Mouse (Mus musculus): ENCODE data around the gene Spint5.

DNA sequence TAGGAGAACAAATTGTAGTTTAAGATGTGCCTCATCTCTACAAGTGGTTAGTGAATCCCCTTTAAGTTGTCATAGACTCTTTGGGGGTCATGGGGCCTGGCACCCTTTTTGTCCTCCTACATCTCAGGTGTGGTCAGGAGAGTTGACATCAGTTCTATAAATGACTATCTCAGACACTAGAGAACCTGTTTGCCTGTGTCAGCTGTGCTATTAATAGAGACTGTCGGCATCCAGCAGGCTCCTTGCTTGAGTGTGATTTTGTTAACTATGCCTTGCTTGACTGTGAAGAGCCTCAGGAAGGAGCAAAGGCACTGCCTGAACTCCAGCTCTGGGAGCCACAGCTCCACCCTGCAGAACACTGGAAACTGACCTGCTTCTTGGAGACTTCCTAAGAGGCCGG, 39.7 kb downstream of the Spint5 start:
- TF ChIP-seq GATA1 (IDR thresholded peaks at IDR 0.05; ENCODE audit: borderline replicate concordance, low read length): no peak
- no peak for TF ChIP-seq FLI1 (IDR thresholded peaks at IDR 0.05; ENCODE audit: low read length)
